Mouse (Mus musculus) embryonic facial prominence, embryonic 14.5 days (tissue): Measurements from ENCODE around the gene Rnf222. TPM values are rescaled to one million over a fixed set of nuclear protein-coding genes. Genes with fewer than 3 reads are reported as not detected.

ENCODE experiments used
- ATAC-seq: fragments of 200-750 bp; cut with Nextera tagmentation; 2 replicates; pipeline ENCODE4 v1.8.0; 2017; ENCODE audit warnings: low read depth, moderate number of reproducible peaks, moderate TSS enrichment
- DNase-seq: peaks from one replicate; pipeline ENCODE4 v3.0.0-alpha.2; 2015; ENCODE audit warnings: low spot score
- H3K27ac ChIP-seq: fragments of 300-500 bp; sonication (generic); replicated peaks from 2 replicates; pipeline ENCODE4 v1.5.1; 2014; ENCODE audit warnings: low read depth, mild to moderate bottlenecking, low read length, moderate library complexity
- H3K27me3 ChIP-seq: fragments of 300-500 bp; sonication (generic); replicated peaks from 2 replicates; pipeline ENCODE4 v1.6.1; 2014; ENCODE audit warnings: low read length; ENCODE audit not compliant: control insufficient read depth, insufficient read depth
- H3K36me3 ChIP-seq: fragments of 300-500 bp; sonication (generic); 2 replicates; pipeline ENCODE4 v1.6.1; 2014; ENCODE audit warnings: low read length, mixed read lengths; ENCODE audit not compliant: control insufficient read depth, insufficient read depth
- H3K4me1 ChIP-seq: fragments of 300-500 bp; sonication (generic); 2 replicates; pipeline ENCODE4 v1.6.1; 2014; ENCODE audit warnings: antibody characterized with exemption, low read length; ENCODE audit not compliant: control insufficient read depth, insufficient read depth
- H3K4me2 ChIP-seq: fragments of 300-500 bp; sonication (generic); 2 replicates; pipeline ENCODE4 v1.6.1; 2014; ENCODE audit warnings: low read depth, mild to moderate bottlenecking, low read length, moderate library complexity, mixed read lengths
- H3K4me3 ChIP-seq: fragments of 300-500 bp; sonication (generic); 2 replicates; pipeline ENCODE4 v1.5.1; 2014; ENCODE audit warnings: low read depth, mild to moderate bottlenecking, low read length
- H3K9ac ChIP-seq: fragments of 300-500 bp; sonication (generic); 2 replicates; pipeline ENCODE4 v1.6.1; 2014; ENCODE audit warnings: low read depth, mild to moderate bottlenecking, low read length, moderate library complexity, mixed read lengths
- H3K9me3 ChIP-seq: fragments of 300-500 bp; sonication (generic); 2 replicates; pipeline ENCODE4 v1.6.1; 2016; ENCODE audit warnings: low read length; ENCODE audit not compliant: control insufficient read depth
- WGBS: fragments of 180-500 bp; shearing (Covaris S2); extraction: QIAGEN DNeasy Blood & Tissue Kit; methylation state at CpG from one replicate; pipeline ENCODE4 v1.1.7; 2014; 5-methylcytosine and 5-hydroxymethylcytosine counted together
- polyA plus RNA-seq: library from polyadenylated mRNA; unstranded; fragments of >200 nt; fragmentation: Nextera tagmentation; extraction: Ambion mirVana; gene quantifications from 2 replicates; pipeline ENCODE4 v1.2.1, GENCODE M21; 2014

Gene Rnf222
- polyA plus RNA-seq, 1 experiment from 2014 or later: 0.45 TPM

GRCm38 (mm10) chr11:68902047-68902364 lies 13.7 kb downstream of the Rnf222 start:
- no peaks in the 10 kb centered on the region for H3K9me3 ChIP-seq
- H3K9ac ChIP-seq: peak overlapping the region; percentile 99
- H3K27me3 ChIP-seq: no peaks in the 10 kb centered on the region
- no peaks in the 10 kb centered on the region; the same call in 1 of the 2 replicates for H3K4me1 ChIP-seq
- DNase-seq (no peak), ATAC-seq (no peak)
- peak overlapping the region; percentile 58 for H3K4me3 ChIP-seq
- peak overlapping the region; percentile 58 for H3K4me2 ChIP-seq
- H3K36me3 ChIP-seq: peaks cover 38% of the 10 kb centered on the region
- H3K27ac ChIP-seq: peak overlapping the region; percentile 92
- 0% methylated on average over 10 of the region's 10 CpGs for WGBS

DNA sequence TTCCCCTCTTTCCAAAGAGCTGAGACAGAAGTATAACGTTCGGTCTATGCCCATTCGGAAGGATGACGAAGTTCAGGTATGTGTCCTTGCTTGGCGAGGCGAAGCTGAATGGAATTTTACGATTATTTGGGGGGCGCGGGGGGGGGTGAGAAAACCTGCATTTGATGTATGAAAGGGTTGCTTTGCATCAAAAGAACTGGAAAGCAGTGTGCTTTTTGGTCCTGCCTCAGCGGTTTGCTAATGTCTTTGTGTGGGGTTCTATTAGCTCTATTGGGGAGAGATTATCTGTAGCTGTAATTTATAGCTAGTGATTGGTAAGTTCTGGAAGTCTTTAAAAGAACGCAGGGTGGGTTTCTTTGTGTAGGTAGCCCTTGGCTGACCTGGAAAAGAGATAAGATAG lies 14.0 kb downstream of the Rnf222 start:
- DNase-seq (no peak), ATAC-seq (no peak)
- H3K9ac ChIP-seq: peak overlapping the region; percentile 99
- no peaks in the 10 kb centered on the region; the same call in 1 of the 2 replicates for H3K4me1 ChIP-seq
- H3K27ac ChIP-seq: no peak overlapping the region
- H3K9me3 ChIP-seq: no peaks in the 10 kb centered on the region
- WGBS: 5% methylated on average over 11 of the region's 11 CpGs
- H3K36me3 ChIP-seq: peaks cover 38% of the 10 kb centered on the region
- no peaks in the 10 kb centered on the region for H3K27me3 ChIP-seq
- H3K4me3 ChIP-seq: peak overlapping the region; percentile 58
- H3K4me2 ChIP-seq: peak overlapping the region; percentile 58

DNA sequence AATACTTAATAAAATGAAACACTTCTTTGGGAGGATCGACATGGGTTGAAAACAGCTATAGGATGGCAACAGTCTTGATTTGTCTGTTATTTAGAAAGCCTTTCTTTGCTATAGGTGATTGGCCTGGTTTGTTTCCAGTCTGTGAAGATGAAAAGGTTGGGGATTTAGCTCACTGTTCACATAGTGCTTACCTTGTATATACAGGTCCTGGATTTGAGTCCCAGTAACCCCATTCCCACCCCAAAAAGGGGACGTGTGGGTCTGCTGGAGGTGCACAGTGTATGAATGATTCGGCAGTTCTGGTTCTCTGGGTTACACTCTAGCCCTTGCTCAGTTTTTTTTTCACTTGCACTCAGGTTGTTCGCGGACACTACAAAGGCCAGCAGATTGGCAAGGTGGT lies 14.5 kb downstream of the Rnf222 start:
- Histone ChIP-seq H3K27ac (no peak overlapping the region), H3K9ac (peak overlapping the region; percentile 99), H3K4me3 (peak overlapping the region; percentile 58), H3K4me2 (peak overlapping the region; percentile 58), H3K36me3 (peaks cover 38% of the 10 kb centered on the region), H3K4me1 (no peaks in the 10 kb centered on the region; the same call in 1 of the 2 replicates), H3K9me3 (no peaks in the 10 kb centered on the region), H3K27me3 (no peaks in the 10 kb centered on the region)
- ATAC-seq (no peak), DNase-seq (no peak)
- WGBS: 79% methylated on average over 5 of the region's 5 CpGs

DNA sequence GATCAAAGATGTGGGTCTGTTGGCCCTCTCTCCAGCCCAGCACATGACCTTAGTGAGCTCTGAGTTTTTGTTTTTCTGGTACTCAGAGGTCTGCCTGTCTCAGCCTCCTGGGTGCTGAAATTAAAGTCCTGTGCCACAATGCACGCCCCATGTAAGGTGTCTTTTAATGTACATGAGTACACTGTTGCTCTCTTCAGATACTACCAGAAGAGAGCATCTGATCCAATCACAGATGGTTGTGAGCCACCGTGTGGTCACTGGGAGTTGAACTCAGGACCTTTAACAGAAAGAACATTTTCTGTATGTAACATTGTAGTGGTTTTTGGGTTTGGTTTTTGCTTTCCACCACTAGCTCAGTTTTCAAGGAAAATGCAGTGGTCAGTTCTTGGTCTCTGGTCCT lies 15.4 kb downstream of the Rnf222 start:
- Histone ChIP-seq H3K4me2 (no peak overlapping the region), H3K4me3 (no peak overlapping the region), H3K9ac (peak overlapping the region; percentile 10; the same call in 1 of the 2 replicates), H3K36me3 (peaks cover 38% of the 10 kb centered on the region), H3K27me3 (no peaks in the 10 kb centered on the region), H3K9me3 (no peaks in the 10 kb centered on the region), H3K27ac (no peak overlapping the region), H3K4me1 (no peaks in the 10 kb centered on the region; the same call in 1 of the 2 replicates)
- whole genome bisulfite sequencing: 87% methylated on average over 2 of the region's 2 CpGs
- no peak for DNase-seq
- no peak for ATAC-seq

- Histone ChIP-seq H3K27ac (0 out of 2 replicates have a peak overlapping the region, but pooled peaks have one; percentile 16), H3K4me3 (no peak overlapping the region), H3K36me3 (peaks cover 38% of the 10 kb centered on the region), H3K9ac (no peak overlapping the region), H3K27me3 (no peaks in the 10 kb centered on the region), H3K9me3 (no peaks in the 10 kb centered on the region), H3K4me1 (no peaks in the 10 kb centered on the region; the same call in 1 of the 2 replicates), H3K4me2 (no peak overlapping the region)
- ATAC-seq (no peak), DNase-seq (peak; percentile 85)
- WGBS: 80% methylated on average over 8 of the region's 8 CpGs
Observed at GRCm38 (mm10) chr11:68904375-68905137, 16.2 kb downstream of the Rnf222 start.

DNA sequence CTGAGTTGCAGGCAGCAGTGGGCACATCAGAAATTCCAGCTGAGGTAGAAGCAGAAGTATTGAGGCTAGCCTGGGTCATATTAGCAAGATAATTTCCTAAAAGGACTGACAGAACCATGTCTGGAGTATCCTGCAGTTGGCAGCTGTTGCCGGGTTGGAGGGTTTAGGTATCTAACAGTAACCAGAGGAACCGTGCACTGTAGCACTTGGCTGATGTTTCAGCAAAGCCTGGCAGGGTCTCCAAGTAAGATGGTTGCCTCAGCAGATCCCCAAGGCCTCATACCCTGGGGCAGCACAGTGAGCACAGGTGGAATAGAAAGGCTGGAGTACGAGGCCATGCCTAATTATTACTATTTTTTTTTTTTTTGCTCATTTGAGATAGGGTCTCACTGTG lies 16.8 kb downstream of the Rnf222 start:
- Histone ChIP-seq H3K36me3 (peaks cover 38% of the 10 kb centered on the region), H3K27me3 (no peaks in the 10 kb centered on the region), H3K9ac (no peak overlapping the region), H3K27ac (0 out of 2 replicates have a peak overlapping the region, but pooled peaks have one; percentile 16), H3K4me2 (no peak overlapping the region), H3K4me3 (no peak overlapping the region), H3K4me1 (no peaks in the 10 kb centered on the region; the same call in 1 of the 2 replicates), H3K9me3 (no peaks in the 10 kb centered on the region)
- ATAC-seq (no peak), DNase-seq (no peak)
- 72% methylated on average over 3 of the region's 3 CpGs for WGBS

- 0 out of 2 replicates have a peak overlapping the region, but pooled peaks have one; percentile 31 for H3K27ac ChIP-seq
- peaks cover 38% of the 10 kb centered on the region for H3K36me3 ChIP-seq
- H3K27me3 ChIP-seq: no peaks in the 10 kb centered on the region
- H3K4me3 ChIP-seq: no peak overlapping the region
- no peaks in the 10 kb centered on the region for H3K9me3 ChIP-seq
- no peaks in the 10 kb centered on the region; the same call in 1 of the 2 replicates for H3K4me1 ChIP-seq
- DNase-seq: no peak
- WGBS: 90% methylated on average over 9 of the region's 9 CpGs
- no peak overlapping the region for H3K9ac ChIP-seq
- ATAC-seq: no peak
- no peak overlapping the region for H3K4me2 ChIP-seq
Observed at GRCm38 (mm10) chr11:68905665-68906460, 17.5 kb downstream of the Rnf222 start.

DNA sequence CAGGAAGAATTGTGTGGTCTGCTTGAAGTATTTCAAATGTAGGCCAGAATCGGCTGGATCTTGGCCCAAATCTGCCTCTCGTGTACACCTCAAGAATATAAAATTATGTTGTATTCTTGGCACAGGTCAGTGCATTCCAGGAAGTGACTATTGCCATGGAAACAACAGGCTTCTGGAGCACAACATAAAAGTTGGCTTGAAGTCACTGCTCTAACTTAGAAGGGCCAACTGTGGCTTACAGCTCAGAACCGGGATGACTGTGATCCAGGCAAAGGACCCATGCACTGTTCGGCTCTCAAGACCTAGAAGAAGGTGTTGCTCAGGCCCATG lies 18.1 kb downstream of the Rnf222 start:
- Histone ChIP-seq H3K27me3 (no peaks in the 10 kb centered on the region), H3K9ac (no peak overlapping the region), H3K36me3 (peaks cover 38% of the 10 kb centered on the region), H3K4me2 (no peak overlapping the region), H3K27ac (0 out of 2 replicates have a peak overlapping the region, but pooled peaks have one; percentile 31), H3K4me1 (peaks cover 3% of the 10 kb centered on the region; the same call in 1 of the 2 replicates), H3K9me3 (no peaks in the 10 kb centered on the region), H3K4me3 (no peak overlapping the region)
- DNase-seq (peak; percentile 89), ATAC-seq (peak; percentile 23; the same call in 1 of the 2 replicates)
- 55% methylated on average over 4 of the region's 4 CpGs for WGBS
